Mouse (Mus musculus): Measurements from ENCODE around the gene Plbd1.

- TF ChIP-seq CTCF (conservative IDR thresholded peaks at IDR 0.05; ENCODE audit: insufficient read depth, insufficient read length, low read depth, low read length): no peak
- no peak for TF ChIP-seq POLR2A (IDR thresholded peaks at IDR 0.05; ENCODE audit: low read depth, low read length)
Observed at GRCm38 (mm10) chr6:136654470-136654869, 7.3 kb downstream of the Plbd1 start.

Data from kidney, adult 2 months (tissue).